Mouse (Mus musculus): ENCODE data around the gene Acp5. TPM values are rescaled to one million over a fixed set of nuclear protein-coding genes. Genes with fewer than 3 reads are reported as not detected.

Acp5 gene
- polyA plus RNA-seq, 1 experiment from 2014 or later, result 20.9 TPM

GRCm38 (mm10) chr9:22134246-22134890, 1.1 kb downstream of the Acp5 start:
- Histone ChIP-seq H3K9me3 (no peaks in the 10 kb centered on the region), H3K27me3 (ENCODE audit: insufficient read depth, poor library complexity, severe bottlenecking) (peaks cover 72% of the 10 kb centered on the region), H3K4me3 (peak overlapping the region; percentile 21; the same call in 1 of the 2 replicates), H3K27ac (peak overlapping the region; percentile 23; the same call in 1 of the 2 replicates), H3K4me1 (replicated peaks) (peaks cover 26% of the 10 kb centered on the region), H3K36me3 (no peaks in the 10 kb centered on the region)
- 85% methylated on average over 7 of the region's 7 CpGs for WGBS
- DNase-seq (ENCODE audit: low spot score), result no peak

DNA sequence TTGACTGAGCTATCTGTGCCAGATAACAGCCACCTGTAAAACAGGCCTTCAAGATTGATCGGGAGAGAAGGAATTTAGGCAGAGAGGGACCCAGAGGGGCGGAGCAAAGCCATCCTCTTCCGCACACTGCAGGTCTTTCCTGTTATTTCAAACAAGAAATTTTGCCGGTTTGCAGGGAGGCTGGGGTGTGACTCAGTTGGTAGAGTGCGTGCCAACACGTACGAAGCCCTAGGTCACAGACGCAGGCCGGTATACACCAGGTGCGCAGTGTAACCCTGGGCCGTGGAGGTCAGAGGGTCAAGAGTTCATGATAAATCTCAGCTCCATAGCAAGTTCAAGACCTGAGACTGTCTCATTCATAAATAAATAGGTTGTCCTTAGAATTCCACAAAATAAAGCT, 3.3 kb downstream of the Acp5 start:
- no peak overlapping the region for H3K27ac ChIP-seq
- no peak for DNase-seq (ENCODE audit: low spot score)
- peak overlapping the region; percentile 40 for H3K4me3 ChIP-seq
- no peaks in the 10 kb centered on the region for H3K36me3 ChIP-seq
- 50% methylated on average over 11 of the region's 11 CpGs for WGBS
- peaks cover 75% of the 10 kb centered on the region for H3K27me3 ChIP-seq (ENCODE audit: insufficient read depth, poor library complexity, severe bottlenecking)
- peaks cover 19% of the 10 kb centered on the region for H3K4me1 ChIP-seq (replicated peaks)
- no peaks in the 10 kb centered on the region for H3K9me3 ChIP-seq

GRCm38 (mm10) chr9:22131226-22131981, 4.1 kb downstream of the Acp5 start:
- 1% methylated on average over 35 of the region's 35 CpGs for WGBS
- DNase-seq (ENCODE audit: low spot score), result peak; percentile 37
- H3K4me1 ChIP-seq (replicated peaks), result peaks cover 12% of the 10 kb centered on the region
- H3K27me3 ChIP-seq (ENCODE audit: insufficient read depth, poor library complexity, severe bottlenecking), result peaks cover 71% of the 10 kb centered on the region
- peak overlapping the region; percentile 40 for H3K4me3 ChIP-seq
- no peaks in the 10 kb centered on the region for H3K9me3 ChIP-seq
- no peaks in the 10 kb centered on the region for H3K36me3 ChIP-seq
- peak overlapping the region; percentile 62 for H3K27ac ChIP-seq

DNA sequence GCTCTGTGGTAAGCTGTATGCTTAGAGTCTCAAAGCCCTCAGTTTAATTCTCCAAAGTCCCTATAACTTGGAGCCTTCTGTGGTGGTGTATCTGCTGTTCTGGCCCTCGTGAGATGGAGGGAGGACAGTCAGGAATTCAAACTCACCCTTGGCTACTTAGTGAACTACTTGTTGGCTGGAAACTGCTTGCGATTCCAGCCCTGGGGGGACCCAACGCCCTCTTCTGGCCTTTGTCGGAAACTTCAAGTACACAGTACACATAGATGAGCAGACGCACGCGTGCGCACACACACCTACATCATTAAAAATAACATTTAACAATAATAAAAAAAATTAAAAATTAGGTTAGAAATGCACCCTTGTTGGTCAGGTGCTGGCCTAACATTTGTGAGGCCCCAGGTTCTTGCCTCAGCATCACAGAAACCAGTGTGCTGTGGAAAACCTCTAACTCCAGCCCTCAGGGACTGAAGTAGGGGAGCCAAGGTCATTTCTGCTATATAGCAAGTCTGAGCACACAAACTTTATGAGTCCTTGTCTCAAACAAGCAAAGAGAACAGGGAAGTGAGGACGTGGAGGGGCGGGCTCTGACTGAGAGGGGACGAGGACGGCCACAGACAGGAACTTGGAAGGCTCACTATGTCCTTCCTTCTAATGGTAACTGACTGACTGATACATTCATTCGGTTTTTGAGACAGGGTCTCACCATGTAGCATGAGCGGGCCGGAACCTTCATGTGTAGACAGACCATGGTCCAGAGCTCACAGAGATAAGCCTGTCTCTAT, 10.1 kb downstream of the Acp5 start:
- no peaks in the 10 kb centered on the region for H3K36me3 ChIP-seq
- H3K9me3 ChIP-seq, result no peaks in the 10 kb centered on the region
- no peak overlapping the region for H3K27ac ChIP-seq
- DNase-seq (ENCODE audit: low spot score), result no peak
- peaks cover 25% of the 10 kb centered on the region for H3K27me3 ChIP-seq (ENCODE audit: insufficient read depth, poor library complexity, severe bottlenecking)
- no peaks in the 10 kb centered on the region for H3K4me1 ChIP-seq (replicated peaks)
- WGBS, result 88% methylated on average over 15 of the region's 15 CpGs
- no peak overlapping the region for H3K4me3 ChIP-seq

DNA sequence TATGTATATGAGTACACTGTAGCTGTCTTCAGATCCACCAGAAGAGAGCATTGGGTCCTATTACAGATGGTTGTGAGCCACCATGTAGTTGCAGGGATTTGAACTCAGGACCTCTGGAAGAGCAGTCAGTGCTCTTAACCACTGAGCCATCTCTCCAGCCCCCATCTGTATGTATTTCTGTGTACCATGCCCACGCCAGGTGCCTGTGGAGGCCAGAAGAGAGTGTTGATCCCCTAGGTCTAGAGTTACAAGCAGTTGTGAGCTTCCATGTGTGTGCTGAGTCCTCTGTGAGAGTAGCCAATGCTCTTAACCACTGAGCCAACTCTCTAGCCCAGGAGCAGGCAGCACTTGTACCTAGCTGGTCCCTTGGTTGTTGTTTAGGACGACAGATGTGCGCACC, 11.3 kb downstream of the Acp5 start:
- H3K27ac ChIP-seq, result no peak overlapping the region
- WGBS, result 87% methylated on average over 3 of the region's 3 CpGs

DNA sequence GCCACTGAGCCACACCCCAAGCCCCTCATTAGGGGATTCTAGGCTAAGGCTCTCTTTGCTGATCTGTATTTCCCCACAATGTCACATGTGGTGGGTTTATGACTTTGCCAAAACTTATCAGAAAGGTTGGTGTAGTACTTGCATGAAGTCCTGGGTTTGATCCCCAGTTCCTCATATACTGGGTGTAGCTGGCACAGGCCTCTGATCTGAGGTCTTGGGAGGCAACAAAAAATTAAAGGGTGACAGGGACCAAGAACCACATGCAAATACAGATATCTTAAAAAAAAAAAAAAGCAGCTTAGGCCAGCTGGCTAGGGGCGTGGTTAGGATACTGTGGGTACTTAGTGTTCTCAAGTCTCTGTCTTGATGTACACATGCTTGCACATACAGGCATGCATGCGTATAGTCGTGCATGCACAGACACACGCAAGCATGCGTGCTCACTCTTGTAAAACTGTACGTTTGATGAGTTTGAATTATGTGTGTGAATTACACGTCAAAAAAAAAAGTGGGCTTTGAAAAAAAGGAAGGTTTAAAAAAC, 12.4 kb downstream of the Acp5 start:
- 87% methylated on average over 7 of the region's 7 CpGs for WGBS
- Histone ChIP-seq H3K4me1 (replicated peaks) (peaks cover under 1% of the 10 kb centered on the region; the same call in 1 of the 2 replicates), H3K27me3 (ENCODE audit: insufficient read depth, poor library complexity, severe bottlenecking) (0 out of 2 replicates have a peak, but pooled peaks cover 4% of the 10 kb centered on the region), H3K4me3 (no peak overlapping the region), H3K9me3 (no peaks in the 10 kb centered on the region), H3K27ac (no peak overlapping the region), H3K36me3 (no peaks in the 10 kb centered on the region)
- no peak for DNase-seq (ENCODE audit: low spot score)

More for the DNA sequence above, 11.3 kb downstream of the Acp5 start:
- no peaks in the 10 kb centered on the region for H3K9me3 ChIP-seq
- no peak for DNase-seq (ENCODE audit: low spot score)
- H3K4me1 ChIP-seq (replicated peaks), result no peaks in the 10 kb centered on the region
- no peak overlapping the region for H3K4me3 ChIP-seq
- no peaks in the 10 kb centered on the region for H3K36me3 ChIP-seq
- peaks cover 13% of the 10 kb centered on the region for H3K27me3 ChIP-seq (ENCODE audit: insufficient read depth, poor library complexity, severe bottlenecking)

- 82% methylated on average over 3 of the region's 3 CpGs for WGBS
- no peak for DNase-seq (ENCODE audit: low spot score)
- no peaks in the 10 kb centered on the region for H3K36me3 ChIP-seq
Measured at GRCm38 (mm10) chr9:22122005-22122404, 13.5 kb downstream of the Acp5 start.

GRCm38 (mm10) chr9:22121545-22121944, 14.0 kb downstream of the Acp5 start:
- no peak overlapping the region for H3K27ac ChIP-seq
- peaks cover 13% of the 10 kb centered on the region for H3K4me1 ChIP-seq (replicated peaks)
- DNase-seq (ENCODE audit: low spot score), result no peak
- no peak overlapping the region for H3K4me3 ChIP-seq
- no peaks in the 10 kb centered on the region for H3K27me3 ChIP-seq (ENCODE audit: insufficient read depth, poor library complexity, severe bottlenecking)
- no peaks in the 10 kb centered on the region for H3K36me3 ChIP-seq
- no peaks in the 10 kb centered on the region for H3K9me3 ChIP-seq

More at GRCm38 (mm10) chr9:22122005-22122404, 13.5 kb downstream of the Acp5 start:
- Histone ChIP-seq H3K4me3 (no peak overlapping the region), H3K27ac (no peak overlapping the region), H3K27me3 (ENCODE audit: insufficient read depth, poor library complexity, severe bottlenecking) (0 out of 2 replicates have a peak, but pooled peaks cover 4% of the 10 kb centered on the region), H3K4me1 (replicated peaks) (peaks cover 10% of the 10 kb centered on the region), H3K9me3 (no peaks in the 10 kb centered on the region)

DNA sequence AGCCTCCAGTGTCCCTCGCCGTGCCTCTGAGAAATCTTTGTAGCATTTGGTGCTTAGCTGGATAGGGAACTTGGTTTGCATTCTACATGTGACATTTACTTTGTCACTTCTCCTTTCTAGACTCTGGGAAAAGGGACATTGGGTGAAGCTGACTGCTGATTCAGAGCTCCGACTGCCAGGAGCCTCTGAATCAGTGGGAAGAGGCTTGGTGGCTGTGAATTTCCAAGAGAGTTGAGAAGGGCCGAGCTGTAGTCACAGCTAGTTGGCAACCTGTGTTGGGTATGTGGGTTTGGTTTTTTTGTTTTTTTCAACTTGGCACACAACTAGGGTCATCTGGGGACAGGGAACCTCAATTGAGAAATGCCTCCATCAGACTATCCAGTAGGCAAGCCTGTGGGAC, 16.0 kb downstream of the Acp5 start:
- DNase-seq (ENCODE audit: low spot score), result no peak
- 92% methylated on average over 4 of the region's 4 CpGs for WGBS
- H3K36me3 ChIP-seq, result peaks cover 4% of the 10 kb centered on the region
- no peaks in the 10 kb centered on the region for H3K27me3 ChIP-seq (ENCODE audit: insufficient read depth, poor library complexity, severe bottlenecking)
- peaks cover 24% of the 10 kb centered on the region for H3K4me1 ChIP-seq (replicated peaks)
- no peak overlapping the region for H3K27ac ChIP-seq
- no peaks in the 10 kb centered on the region for H3K9me3 ChIP-seq
- H3K4me3 ChIP-seq, result no peak overlapping the region

DNA sequence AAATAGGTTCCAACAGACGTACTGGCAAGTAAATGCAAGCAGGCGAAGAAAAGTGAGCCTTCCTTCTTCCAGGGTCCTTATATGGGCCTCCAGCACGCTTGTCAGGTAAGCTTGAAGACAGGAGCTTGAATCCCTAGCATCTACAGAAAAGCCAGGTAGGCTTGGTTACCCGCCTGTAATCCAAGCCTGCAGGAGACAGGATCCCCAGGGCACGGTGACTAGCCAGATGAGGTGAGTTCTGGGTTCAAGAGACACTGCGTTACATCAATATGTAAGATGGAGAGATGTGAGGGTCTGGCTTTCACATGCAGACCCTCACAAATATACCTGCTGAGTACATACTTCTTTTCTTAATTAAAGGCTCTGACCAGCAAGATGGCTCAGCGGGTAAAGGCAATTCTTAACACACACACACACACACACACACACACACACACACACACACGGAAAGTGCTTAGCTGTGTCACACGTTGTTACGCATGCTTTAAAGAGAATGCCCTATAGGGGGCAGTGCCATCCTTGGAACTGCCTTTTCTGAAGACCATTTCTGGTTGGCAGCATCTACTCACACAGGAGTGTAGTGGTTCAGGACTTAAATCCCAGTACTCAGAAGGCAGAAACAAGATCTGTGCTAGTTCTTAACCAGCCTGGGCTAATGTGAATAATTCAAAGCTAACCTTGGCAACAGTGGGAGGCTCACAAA, 17.6 kb downstream of the Acp5 start:
- no peaks in the 10 kb centered on the region for H3K9me3 ChIP-seq
- no peaks in the 10 kb centered on the region for H3K27me3 ChIP-seq (ENCODE audit: insufficient read depth, poor library complexity, severe bottlenecking)
- H3K36me3 ChIP-seq, result peaks cover 20% of the 10 kb centered on the region
- 47% methylated on average over 10 of the region's 10 CpGs for WGBS
- peak overlapping the region; percentile 97 for H3K4me3 ChIP-seq
- DNase-seq (ENCODE audit: low spot score), result peak; percentile 45
- H3K27ac ChIP-seq, result peak overlapping the region; percentile 92; the same call in 1 of the 2 replicates
- peaks cover 24% of the 10 kb centered on the region for H3K4me1 ChIP-seq (replicated peaks)

GRCm38 (mm10) chr9:22116740-22117426, 18.6 kb downstream of the Acp5 start, which contains the start of gene Elof1:
Elof1 (minus strand) TSS chr9:22117172.
- Histone ChIP-seq H3K4me1 (replicated peaks) (peaks cover 24% of the 10 kb centered on the region), H3K4me3 (peak within 1 kb of the TSS; percentile 97), H3K9me3 (no peaks in the 10 kb centered on the region), H3K27ac (peak within 1 kb of the TSS; percentile 92), H3K27me3 (ENCODE audit: insufficient read depth, poor library complexity, severe bottlenecking) (no peaks in the 10 kb centered on the region), H3K36me3 (peaks cover 30% of the 10 kb centered on the region)
- peak; percentile 95 for DNase-seq (ENCODE audit: low spot score)
- WGBS, result under 1% methylated on average over 52 of the region's 52 CpGs
